Mouse (Mus musculus): ENCODE data around the gene 6030408B16Rik.
A peak's percentile ranks its signal among the peaks of the same experiment; 100 is the strongest.

The 6030408B16Rik gene

GRCm38 (mm10) chr15:101293025-101293621, at the start of gene 6030408B16Rik:
Gene 6030408B16Rik (plus strand): TSS chr15:101293212.
- DNase-seq (ENCODE audit: low read depth, low spot score) = no peak

- DNase-seq (ENCODE audit: low read depth, low spot score) = no peak
Measured at GRCm38 (mm10) chr15:101244012-101244411, 49.0 kb upstream of the 6030408B16Rik start.

DNA sequence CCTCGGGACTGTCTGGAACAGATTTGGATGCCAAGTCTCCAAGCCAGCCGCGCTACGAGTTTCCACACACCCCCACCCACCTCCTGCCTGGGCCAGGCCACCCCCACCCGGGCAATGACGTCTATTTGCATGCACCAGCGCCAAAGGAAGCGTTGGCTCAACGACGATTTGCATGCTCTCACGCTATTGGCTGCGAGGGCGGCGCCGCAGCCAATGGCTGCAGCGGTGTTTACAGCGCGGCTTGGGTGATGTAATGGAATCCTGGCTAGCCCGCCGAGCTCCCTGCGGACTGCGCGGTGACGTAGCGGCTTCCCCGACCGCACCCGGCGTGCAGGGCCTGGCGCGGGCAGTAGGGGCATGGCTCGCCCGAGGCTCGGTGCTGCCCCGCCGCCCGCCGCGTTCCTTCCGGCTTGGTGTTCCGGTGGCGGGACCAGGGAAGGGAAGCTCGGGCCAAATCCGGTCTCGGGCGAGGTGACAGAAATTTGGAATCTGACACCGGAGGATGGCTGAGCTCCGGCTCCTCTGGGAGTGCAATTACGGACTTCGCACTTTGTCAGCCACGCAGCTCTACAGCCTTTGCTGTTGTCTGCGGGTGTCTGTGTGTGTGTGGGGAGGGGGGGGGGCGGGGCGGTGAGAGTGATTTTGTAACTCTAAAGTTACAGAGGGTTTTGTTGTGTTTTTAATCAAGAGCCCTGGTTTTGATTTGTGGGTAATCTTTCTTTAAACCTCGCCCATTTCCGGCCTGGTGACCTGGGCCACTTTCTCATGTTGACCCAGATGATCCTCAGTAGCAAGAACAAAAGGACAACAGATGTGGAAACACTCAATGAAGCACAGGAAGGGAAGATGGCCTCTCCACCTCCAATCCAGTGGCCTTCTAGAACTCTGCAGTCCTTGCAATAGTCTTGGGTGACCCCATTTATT, 46.5 kb upstream of the 6030408B16Rik start:
- peak; percentile 98 for DNase-seq (ENCODE audit: low read depth, low spot score)

- DNase-seq (ENCODE audit: low read depth, low spot score) = no peak
Measured at GRCm38 (mm10) chr15:101247155-101247498, 45.9 kb upstream of the 6030408B16Rik start.

GRCm38 (mm10) chr15:101248029-101248710, 44.8 kb upstream of the 6030408B16Rik start:
- no peak for DNase-seq (ENCODE audit: low read depth, low spot score)

DNA sequence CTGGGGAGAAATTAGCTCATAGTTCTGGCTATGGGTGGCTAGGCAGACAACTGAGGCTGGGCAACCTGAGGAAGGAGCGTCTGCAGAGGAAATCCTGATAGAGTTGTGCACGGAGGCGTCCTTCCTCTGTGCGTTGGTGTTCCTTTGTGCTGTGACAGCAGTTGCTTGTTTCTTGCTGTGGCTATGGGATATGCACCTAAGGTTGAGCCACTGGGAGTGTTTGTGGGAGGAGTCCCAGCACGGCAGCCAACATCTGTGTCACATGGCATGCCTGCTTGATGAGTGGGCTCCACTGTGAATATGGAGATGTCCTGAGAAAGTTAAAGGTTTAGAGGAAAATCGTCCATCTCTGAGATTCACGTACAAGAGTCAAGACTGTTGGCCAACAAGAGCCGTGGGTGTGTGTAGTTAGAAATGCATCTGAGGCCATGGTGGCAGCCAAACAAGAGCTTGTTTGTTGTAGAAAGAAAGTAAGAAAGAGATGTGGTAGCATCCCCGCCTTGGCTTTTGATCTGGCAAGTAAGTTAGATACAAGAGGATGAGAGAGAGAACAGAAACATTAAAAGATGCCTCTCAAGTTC, 42.7 kb upstream of the 6030408B16Rik start:
- no peak for DNase-seq (ENCODE audit: low read depth, low spot score)

DNA sequence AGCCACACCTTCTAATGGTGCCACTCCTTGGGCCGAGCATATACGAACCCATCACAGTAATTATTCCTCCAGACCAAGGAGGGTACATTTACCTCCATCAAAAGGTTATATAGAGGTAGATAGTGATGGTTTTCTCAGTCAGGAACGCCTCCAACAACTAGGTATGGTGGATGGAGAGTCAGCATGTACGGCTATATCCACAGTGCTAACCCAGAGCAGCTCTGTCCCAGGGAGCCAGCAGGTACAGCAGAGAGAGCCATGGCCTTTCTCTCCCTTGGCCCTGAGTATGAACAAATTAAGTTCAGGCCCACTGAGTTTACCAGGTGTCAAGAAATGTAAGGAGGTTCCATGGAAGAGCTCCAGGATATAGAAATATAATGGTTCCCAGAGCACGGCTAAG, 41.1 kb upstream of the 6030408B16Rik start:
- no peak for DNase-seq (ENCODE audit: low read depth, low spot score)

GRCm38 (mm10) chr15:101252614-101253013, 40.4 kb upstream of the 6030408B16Rik start:
- DNase-seq (ENCODE audit: low read depth, low spot score) = no peak

DNA sequence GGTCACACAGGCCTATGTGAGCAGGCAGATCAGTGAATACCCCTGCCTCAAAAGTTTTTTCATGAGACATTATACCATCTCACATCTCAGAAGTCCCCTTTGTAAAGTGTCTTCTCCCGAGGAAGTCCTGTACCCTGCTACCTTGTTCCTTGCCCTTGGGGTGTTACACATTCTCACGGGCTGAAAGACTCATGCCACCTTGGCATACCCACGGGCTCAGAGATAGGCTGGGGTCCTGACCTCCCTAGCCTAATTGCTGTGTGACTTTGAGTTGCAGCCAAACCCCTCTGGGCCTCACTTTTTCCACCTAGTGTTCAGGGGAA, 39.5 kb upstream of the 6030408B16Rik start:
- DNase-seq (ENCODE audit: low read depth, low spot score) = no peak

- peak; percentile 71 for DNase-seq (ENCODE audit: low read depth, low spot score)
Measured at GRCm38 (mm10) chr15:101253886-101254795, 38.9 kb upstream of the 6030408B16Rik start, which contains the start of gene Nr4a1. Gene Nr4a1 (plus strand): TSS chr15:101254269.

DNA sequence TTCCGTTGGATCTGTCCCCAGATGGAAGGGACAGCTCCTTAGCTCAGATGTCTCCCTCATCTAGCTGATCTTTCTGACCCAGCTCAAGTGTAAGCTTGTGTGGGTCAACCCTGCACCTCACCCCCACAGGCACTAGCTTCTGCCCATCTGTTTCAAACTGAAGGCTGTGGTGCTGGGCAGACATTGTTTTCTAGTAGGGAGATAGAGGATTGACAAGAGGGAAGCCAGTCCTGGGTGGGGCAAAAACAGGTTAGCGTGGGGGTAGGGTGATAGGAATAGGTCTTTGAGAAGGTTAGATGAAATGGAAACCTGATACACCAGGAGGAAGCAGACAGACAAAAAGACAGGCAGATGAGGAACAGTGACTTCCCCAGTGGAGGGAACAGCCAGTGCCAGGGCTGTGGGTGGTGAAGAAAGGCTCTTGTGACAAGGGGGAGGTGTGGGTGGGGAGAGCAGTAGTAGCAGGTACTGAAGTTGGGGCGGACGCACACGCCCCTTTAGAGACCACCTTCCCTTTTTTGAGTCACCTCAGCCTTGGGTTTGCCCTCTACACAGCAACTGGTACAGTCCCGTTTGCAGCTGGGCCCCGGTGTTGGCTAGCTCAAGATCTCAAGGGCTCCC, 37.1 kb upstream of the 6030408B16Rik start:
- DNase-seq (ENCODE audit: low read depth, low spot score) = peak; percentile 67

GRCm38 (mm10) chr15:101256463-101257206, 36.4 kb upstream of the 6030408B16Rik start:
- no peak for DNase-seq (ENCODE audit: low read depth, low spot score)

DNA sequence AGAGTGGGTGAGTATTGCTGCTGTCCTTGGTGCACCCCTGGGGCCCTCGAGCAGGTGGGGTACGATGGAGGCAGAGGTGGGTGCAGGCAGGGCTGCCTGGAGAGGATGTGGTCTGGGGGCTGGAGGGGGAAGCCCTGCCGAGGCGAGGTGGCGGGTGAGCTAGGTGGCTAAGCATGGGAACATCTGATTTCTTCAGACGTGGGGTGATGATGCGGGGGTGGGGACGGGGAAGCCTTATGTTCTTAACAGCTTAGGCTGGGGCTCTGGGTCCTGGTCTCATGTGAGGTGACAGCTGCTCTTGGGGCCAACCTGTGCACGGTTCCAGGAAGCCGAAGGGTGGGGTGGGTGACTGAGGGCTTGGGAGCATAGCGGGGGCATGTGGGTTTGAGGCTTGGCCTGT, 34.6 kb upstream of the 6030408B16Rik start:
- no peak for DNase-seq (ENCODE audit: low read depth, low spot score)

DNA sequence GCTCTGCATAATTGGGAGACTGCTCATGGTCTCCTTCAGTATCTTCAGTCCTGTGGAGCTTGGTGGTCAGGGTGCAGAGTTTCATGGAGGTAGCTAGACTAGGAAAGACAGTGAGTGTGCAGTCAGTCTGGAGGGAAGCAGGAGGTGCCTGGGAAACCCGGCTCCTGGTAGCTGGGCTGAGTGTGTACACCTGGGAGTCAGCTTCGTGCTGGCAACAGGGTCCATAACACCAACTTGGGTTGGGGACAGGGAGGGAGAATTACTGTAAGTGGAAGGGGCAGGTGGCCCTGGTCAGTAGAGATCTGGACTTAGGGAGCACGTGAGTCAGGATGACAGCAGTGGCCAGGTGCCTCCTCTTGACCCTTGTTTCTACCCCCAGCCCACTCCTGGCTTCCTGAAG, 33.1 kb upstream of the 6030408B16Rik start:
- DNase-seq (ENCODE audit: low read depth, low spot score) = no peak

DNA sequence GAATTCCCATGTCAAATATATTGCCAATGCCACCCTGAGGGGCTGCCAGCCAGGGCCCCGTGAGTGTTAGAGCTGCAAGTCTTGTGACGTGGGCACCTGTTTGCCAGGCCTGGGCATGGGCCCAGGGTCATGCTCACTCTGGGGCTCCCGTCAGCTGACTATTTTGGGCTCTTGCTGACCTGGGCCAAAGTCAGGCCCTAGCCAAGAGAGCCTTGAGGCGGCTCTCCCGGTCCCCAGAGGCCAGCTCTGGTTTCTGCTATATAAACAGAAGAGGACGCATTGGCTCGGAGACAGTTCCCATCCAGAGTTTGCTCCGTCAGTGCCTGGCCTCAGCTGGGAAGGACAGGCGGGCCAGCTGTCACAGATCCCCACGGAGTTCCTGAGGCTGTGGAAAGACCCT, 32.6 kb upstream of the 6030408B16Rik start:
- no peak for DNase-seq (ENCODE audit: low read depth, low spot score)

DNA sequence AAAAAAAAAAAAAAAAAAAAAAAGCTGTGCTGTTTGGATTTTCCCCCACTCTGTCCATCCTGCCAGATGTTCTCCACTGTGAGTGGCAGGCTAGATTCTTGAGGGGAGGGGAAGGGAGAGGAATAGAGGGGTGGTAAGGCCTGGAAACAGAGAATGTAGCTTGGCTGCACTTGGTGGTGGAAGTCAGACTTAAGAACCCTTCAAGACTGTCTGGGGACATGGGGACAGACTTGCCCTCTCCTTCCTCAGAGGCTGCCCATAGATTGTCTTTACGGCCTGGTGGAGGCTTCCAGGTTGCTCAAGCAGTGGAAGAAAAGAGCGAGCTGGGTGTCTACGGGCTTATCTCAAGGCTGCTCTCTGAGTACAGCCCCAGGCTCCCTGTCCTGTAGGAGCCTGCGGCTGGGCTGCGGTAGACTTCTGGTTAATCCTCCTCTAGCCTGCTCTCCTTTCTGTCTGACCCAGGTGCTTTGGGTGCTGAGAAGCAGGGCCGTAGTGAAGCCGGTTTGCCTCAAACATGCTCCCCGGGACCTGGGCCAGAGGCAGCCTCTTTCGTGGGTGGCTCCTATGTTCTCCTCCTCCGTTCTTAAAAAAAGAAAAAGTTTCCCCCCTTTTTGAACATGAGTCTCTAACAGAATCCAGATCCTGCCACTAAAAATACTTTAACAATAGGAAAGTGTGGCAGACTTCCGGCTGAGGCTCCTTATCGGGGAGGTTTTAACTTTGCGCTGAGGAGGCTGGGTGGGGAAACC, 32.0 kb upstream of the 6030408B16Rik start:
- DNase-seq (ENCODE audit: low read depth, low spot score) = no peak

- no peak for DNase-seq (ENCODE audit: low read depth, low spot score)
Measured at GRCm38 (mm10) chr15:101262502-101262901, 30.5 kb upstream of the 6030408B16Rik start.

DNA sequence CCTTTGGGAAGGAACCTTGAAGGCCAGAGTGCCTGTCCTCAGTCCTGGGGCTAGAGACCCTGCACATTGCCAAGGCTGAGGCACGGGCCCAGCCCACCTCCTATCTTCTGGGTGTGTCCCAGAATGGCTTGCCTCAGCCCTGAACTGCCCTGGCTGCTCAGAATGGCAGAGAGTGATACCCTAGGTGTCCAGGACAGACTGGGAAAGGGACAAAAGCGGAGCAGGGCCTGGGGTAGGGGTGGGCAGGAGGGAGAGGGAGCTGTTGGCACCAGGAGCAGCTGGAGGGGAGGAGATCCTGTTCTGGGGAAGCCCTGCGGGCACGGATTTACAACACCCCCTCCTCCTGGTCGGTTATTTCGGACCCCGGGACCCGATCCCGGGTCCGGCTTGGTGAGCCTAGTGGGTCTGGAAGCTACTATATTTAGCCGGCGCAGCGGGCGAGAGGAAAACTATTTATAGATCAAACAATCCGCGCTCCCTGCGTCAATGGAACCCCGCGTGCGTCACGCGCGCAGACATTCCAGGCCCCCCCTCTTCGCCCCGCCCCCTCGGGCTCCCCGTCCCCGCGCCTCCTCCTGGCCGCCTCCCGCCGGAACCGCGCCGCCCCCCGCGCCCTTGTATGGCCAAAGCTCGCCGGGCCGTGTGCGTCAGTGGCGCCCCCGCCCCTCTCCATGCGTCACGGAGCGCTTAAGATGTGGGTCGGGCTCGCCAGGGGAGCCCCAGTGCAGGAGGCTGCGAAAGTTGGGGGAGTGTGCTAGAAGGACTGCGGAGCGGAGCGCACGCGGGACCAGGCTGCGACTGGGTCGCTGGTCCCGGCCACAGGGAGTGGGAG, 26.7 kb upstream of the 6030408B16Rik start:
- peak; percentile 85 for DNase-seq (ENCODE audit: low read depth, low spot score)
